Mouse (Mus musculus): Measurements from ENCODE around the gene Hist3h2ba. TPM values are rescaled to one million over a fixed set of nuclear protein-coding genes. Genes with fewer than 3 reads are reported as not detected.

Gene Hist3h2ba
- polyA plus RNA-seq, 1 experiment from 2014 or later, result 9.5 TPM

DNA sequence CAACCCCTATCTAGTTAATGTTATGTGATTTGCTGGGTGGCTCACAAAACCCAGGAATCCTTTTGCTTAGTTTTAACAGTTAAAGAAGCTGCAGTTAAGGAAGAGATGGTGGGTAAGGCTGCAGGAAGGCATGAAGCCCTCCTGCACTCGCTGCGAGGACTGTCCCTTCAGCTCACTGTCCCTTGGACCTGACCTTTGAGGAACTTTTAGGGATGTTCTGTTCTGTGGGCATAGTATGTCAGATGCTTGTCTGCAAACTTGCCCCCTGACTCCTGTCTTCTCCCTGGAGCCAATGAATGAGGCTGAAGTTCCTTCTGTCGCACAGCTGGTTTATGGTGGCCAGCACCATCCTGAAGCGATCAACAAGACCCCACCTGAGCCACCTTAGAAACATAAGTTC lies 40.4 kb downstream of the Hist3h2ba start:
- DNase-seq, result no peak
- H3K27me3 ChIP-seq (ENCODE audit: insufficient read depth, low read length), result peaks cover 6% of the 10 kb centered on the region; the same call in 1 of the 2 replicates
- H3K4me1 ChIP-seq (ENCODE audit: insufficient read depth), result no peaks in the 10 kb centered on the region
- no peak overlapping the region for H3K27ac ChIP-seq (ENCODE audit: low read depth)
- H3K4me3 ChIP-seq (ENCODE audit: low read depth, low read length), result no peak overlapping the region
- H3K4me2 ChIP-seq, result no peak overlapping the region
- peaks cover 65% of the 10 kb centered on the region for H3K36me3 ChIP-seq (ENCODE audit: insufficient read depth)
- no peaks in the 10 kb centered on the region for H3K9me3 ChIP-seq (ENCODE audit: low read depth, low read length)
- no peak for TF ChIP-seq CTCF (IDR thresholded peaks at IDR 0.05; ENCODE audit: low read depth)
- 85% methylated on average over 4 of the region's 4 CpGs for WGBS
- no peak overlapping the region for H3K9ac ChIP-seq
- ATAC-seq (ENCODE audit: insufficient read depth), result no peak

DNA sequence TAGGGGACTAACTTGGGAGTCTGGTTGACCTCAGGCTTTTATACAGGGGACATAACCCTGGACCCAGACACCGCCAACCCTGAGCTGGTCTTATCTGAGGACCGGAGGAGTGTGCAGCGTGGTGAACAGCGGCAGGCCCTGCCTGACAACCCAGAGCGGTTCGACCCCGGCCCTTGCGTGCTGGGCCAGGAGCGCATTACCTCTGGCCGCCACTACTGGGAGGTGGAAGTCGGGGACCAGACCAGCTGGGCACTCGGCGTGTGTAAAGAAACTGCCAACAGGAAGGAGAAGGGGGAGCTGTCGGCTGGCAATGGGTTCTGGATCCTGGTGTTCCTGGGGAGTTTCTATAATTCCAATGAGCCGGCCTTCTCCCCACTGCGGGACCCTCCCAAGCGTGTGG lies 41.4 kb downstream of the Hist3h2ba start:
- H3K27me3 ChIP-seq (ENCODE audit: insufficient read depth, low read length), result peaks cover 14% of the 10 kb centered on the region; the same call in 1 of the 2 replicates
- no peak for ATAC-seq (ENCODE audit: insufficient read depth)
- WGBS, result 82% methylated on average over 17 of the region's 17 CpGs
- TF ChIP-seq CTCF (IDR thresholded peaks at IDR 0.05; ENCODE audit: low read depth), result no peak
- H3K36me3 ChIP-seq (ENCODE audit: insufficient read depth), result peaks cover 55% of the 10 kb centered on the region
- H3K4me3 ChIP-seq (ENCODE audit: low read depth, low read length), result no peak overlapping the region
- no peaks in the 10 kb centered on the region for H3K9me3 ChIP-seq (ENCODE audit: low read depth, low read length)
- H3K4me2 ChIP-seq, result no peak overlapping the region
- H3K4me1 ChIP-seq (ENCODE audit: insufficient read depth), result no peaks in the 10 kb centered on the region
- no peak overlapping the region for H3K27ac ChIP-seq (ENCODE audit: low read depth)
- no peak for DNase-seq
- H3K9ac ChIP-seq, result no peak overlapping the region

DNA sequence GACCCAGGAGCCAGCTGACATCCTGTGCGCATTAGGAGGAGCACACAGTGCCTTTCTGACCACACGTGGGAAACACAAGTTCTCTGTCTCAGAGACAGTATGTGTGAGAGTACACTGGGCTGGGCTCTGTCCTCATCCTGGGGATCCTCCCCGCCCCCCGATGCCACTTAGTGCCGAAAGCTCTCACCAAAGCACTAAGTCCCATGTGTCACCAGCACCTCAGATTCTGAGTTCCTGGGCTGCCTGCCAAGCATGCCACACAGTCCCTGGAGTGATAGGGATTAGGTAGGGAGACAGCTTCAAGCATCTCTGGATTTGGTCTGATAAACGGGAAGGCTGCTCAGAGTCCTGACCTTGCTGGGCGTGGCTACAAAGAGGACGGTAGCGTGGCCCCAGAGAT lies 42.1 kb downstream of the Hist3h2ba start:
- no peaks in the 10 kb centered on the region for H3K4me1 ChIP-seq (ENCODE audit: insufficient read depth)
- no peak for DNase-seq
- no peak overlapping the region for H3K4me3 ChIP-seq (ENCODE audit: low read depth, low read length)
- H3K27ac ChIP-seq (ENCODE audit: low read depth), result no peak overlapping the region
- 69% methylated on average over 9 of the region's 9 CpGs for WGBS
- H3K36me3 ChIP-seq (ENCODE audit: insufficient read depth), result peaks cover 49% of the 10 kb centered on the region
- no peak for TF ChIP-seq CTCF (IDR thresholded peaks at IDR 0.05; ENCODE audit: low read depth)
- H3K27me3 ChIP-seq (ENCODE audit: insufficient read depth, low read length), result peaks cover 14% of the 10 kb centered on the region; the same call in 1 of the 2 replicates
- no peaks in the 10 kb centered on the region for H3K9me3 ChIP-seq (ENCODE audit: low read depth, low read length)
- ATAC-seq (ENCODE audit: insufficient read depth), result no peak
- H3K4me2 ChIP-seq, result no peak overlapping the region
- H3K9ac ChIP-seq, result no peak overlapping the region

DNA sequence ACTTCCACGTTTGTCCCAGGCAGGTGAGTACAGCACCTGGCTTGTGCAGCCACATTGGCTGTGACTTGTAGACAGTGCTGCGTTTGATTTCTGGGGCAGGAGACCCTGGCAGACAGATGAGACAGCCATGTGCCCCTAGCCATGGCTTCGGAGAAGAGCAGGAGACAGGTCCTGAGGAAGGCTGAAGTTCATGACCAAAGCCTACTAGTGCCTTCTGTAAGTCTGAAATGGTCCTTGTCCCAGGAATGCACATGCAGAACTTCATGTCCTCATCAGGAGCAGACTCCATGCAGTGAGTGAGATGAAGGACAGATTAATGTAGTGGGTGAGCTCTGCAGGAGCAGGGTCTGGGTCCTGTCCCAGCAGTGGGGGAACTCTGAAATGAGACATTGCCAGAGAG lies 43.2 kb downstream of the Hist3h2ba start:
- no peak overlapping the region for H3K9ac ChIP-seq
- WGBS, result 70% methylated on average over 3 of the region's 3 CpGs
- H3K36me3 ChIP-seq (ENCODE audit: insufficient read depth), result peaks cover 37% of the 10 kb centered on the region

DNA sequence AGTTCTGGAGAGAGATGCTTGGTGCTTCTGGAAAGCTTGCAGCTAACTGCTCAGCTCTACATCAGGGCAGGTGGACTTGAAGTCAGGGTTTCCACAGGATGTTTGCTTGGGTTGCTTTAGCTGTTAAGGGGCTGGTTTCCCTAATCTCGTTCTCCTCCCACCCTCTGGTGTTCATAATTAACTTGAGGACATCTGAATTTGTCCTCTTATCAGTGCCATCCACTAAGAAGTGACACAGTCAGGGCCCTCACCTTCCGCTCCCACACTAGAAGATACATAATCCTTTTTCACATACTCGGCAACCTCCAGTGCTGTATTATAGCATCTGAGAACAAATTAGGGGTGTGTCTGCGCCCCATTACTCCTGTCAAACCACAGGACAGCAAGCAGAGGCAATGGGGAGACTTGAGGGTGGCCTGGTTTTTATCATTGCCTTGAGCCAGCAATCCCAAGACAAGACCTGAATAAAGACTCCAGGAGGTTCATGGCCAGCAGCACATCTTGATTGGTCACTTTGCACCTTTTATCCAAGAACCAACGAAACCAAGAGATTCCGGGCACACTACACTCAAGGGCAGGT lies 44.5 kb downstream of the Hist3h2ba start:
- H3K4me1 ChIP-seq (ENCODE audit: insufficient read depth), result no peaks in the 10 kb centered on the region
- H3K27ac ChIP-seq (ENCODE audit: low read depth), result no peak overlapping the region
- no peaks in the 10 kb centered on the region for H3K9me3 ChIP-seq (ENCODE audit: low read depth, low read length)
- DNase-seq (no peak), ATAC-seq (ENCODE audit: insufficient read depth) (no peak)
- H3K36me3 ChIP-seq (ENCODE audit: insufficient read depth), result peaks cover 25% of the 10 kb centered on the region
- peaks cover 14% of the 10 kb centered on the region; the same call in 1 of the 2 replicates for H3K27me3 ChIP-seq (ENCODE audit: insufficient read depth, low read length)
- no peak overlapping the region for H3K4me2 ChIP-seq
- no peak overlapping the region for H3K4me3 ChIP-seq (ENCODE audit: low read depth, low read length)
- no peak overlapping the region for H3K9ac ChIP-seq
- TF ChIP-seq CTCF (IDR thresholded peaks at IDR 0.05; ENCODE audit: low read depth), result no peak
- WGBS, result 64% methylated on average over 6 of the region's 6 CpGs

More for the DNA sequence above, 43.2 kb downstream of the Hist3h2ba start:
- TF ChIP-seq CTCF (IDR thresholded peaks at IDR 0.05; ENCODE audit: low read depth), result no peak
- ATAC-seq (ENCODE audit: insufficient read depth) (no peak), DNase-seq (no peak)
- Histone ChIP-seq H3K4me3 (ENCODE audit: low read depth, low read length) (no peak overlapping the region), H3K27me3 (ENCODE audit: insufficient read depth, low read length) (peaks cover 14% of the 10 kb centered on the region; the same call in 1 of the 2 replicates), H3K27ac (ENCODE audit: low read depth) (no peak overlapping the region), H3K9me3 (ENCODE audit: low read depth, low read length) (no peaks in the 10 kb centered on the region), H3K4me2 (no peak overlapping the region), H3K4me1 (ENCODE audit: insufficient read depth) (no peaks in the 10 kb centered on the region)

DNA sequence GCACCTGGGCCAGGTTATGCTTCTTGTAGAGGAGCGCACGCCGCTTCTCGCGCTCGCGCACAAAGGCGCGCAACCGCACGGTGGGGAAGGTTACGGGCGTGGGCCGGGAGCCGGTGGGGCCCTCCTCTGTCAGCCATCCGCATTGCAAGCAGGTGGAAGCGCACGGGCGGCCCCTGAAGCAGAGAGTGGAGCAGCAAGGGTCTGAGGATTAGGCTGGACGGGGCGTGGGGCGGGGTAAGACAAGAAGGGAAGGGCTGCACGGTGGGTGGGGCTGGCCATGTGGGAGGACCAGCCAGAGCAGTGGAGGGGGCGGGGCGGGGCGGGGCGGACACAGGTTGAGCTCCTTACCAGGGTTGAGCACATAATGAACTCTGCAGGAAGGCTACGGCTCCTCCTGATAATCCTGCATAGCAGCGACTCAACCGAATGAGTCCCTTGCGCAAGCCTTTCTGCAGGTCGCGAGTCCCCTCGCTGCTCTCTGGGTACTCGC lies 45.7 kb downstream of the Hist3h2ba start:
- Histone ChIP-seq H3K4me2 (peak overlapping the region; percentile 61), H3K4me3 (ENCODE audit: low read depth, low read length) (peak overlapping the region; percentile 27), H3K27me3 (ENCODE audit: insufficient read depth, low read length) (peaks cover 14% of the 10 kb centered on the region; the same call in 1 of the 2 replicates), H3K9me3 (ENCODE audit: low read depth, low read length) (no peaks in the 10 kb centered on the region), H3K4me1 (ENCODE audit: insufficient read depth) (no peaks in the 10 kb centered on the region), H3K27ac (ENCODE audit: low read depth) (no peak overlapping the region), H3K9ac (no peak overlapping the region), H3K36me3 (ENCODE audit: insufficient read depth) (peaks cover 13% of the 10 kb centered on the region)
- peak; percentile 25; the same call in 1 of the 2 replicates for TF ChIP-seq CTCF (IDR thresholded peaks at IDR 0.05; ENCODE audit: low read depth)
- WGBS, result 3% methylated on average over 31 of the region's 35 CpGs
- ATAC-seq (ENCODE audit: insufficient read depth), result peak; percentile 75
- DNase-seq, result peak; percentile 53

DNA sequence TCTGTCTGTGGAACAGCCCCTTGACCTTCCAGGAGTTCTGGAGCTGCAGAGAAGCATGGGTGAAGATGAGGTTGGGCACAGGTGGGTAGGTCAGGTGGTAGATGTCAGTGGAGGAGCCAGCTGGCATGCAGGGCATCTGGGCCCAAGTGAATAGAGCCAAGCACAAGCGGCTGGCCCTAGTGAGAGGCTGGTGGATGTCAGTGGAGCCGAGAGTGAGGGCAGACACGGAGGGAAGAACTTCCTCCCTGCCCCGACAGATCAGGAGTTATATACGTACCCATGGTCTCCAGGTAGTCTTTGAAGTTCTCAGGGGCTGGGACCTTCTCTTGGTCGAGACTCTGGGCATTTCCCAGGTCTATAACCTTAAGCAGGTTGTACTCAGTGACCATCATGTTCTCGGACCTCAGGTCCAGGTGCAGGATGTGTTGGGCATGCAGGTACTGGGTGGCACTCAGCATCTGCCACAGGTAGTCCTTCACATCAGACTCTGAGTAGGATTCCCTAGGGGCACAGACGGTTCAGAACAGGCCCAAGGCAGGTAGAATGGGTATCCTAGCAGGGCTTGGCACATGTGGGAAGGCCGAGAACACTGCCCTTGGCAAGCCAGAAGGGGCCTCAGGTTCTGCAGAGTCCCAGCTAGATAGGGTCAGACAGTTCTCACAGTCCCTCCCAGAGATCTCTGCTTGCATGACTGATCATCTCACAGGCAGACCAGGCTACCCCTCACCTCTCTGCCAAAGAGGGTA lies 46.5 kb downstream of the Hist3h2ba start:
- Histone ChIP-seq H3K4me1 (ENCODE audit: insufficient read depth) (no peaks in the 10 kb centered on the region), H3K4me2 (peak overlapping the region; percentile 61), H3K27me3 (ENCODE audit: insufficient read depth, low read length) (peaks cover 14% of the 10 kb centered on the region; the same call in 1 of the 2 replicates), H3K36me3 (ENCODE audit: insufficient read depth) (peaks cover 6% of the 10 kb centered on the region), H3K9ac (no peak overlapping the region), H3K9me3 (ENCODE audit: low read depth, low read length) (no peaks in the 10 kb centered on the region), H3K27ac (ENCODE audit: low read depth) (no peak overlapping the region), H3K4me3 (ENCODE audit: low read depth, low read length) (no peak overlapping the region)
- TF ChIP-seq CTCF (IDR thresholded peaks at IDR 0.05; ENCODE audit: low read depth), result no peak
- ATAC-seq (ENCODE audit: insufficient read depth) (no peak), DNase-seq (no peak)
- WGBS, result 72% methylated on average over 9 of the region's 9 CpGs

Measured in lung, embryonic 14.5 days (tissue).